Mouse (Mus musculus) right cerebral cortex, postnatal 36 days (tissue): Measurements from ENCODE around the gene Sh3bp1.

ENCODE experiments used
- DNase-seq, 2 experiments: peaks; one replicate each; pipeline ENCODE4 v3.0.0; 2022; ENCODE audit warnings: low spot score in 2 of 2, mixed read lengths in 1 of 2

Sh3bp1 gene

GRCm38 (mm10) chr15:78915660-78916017, 16.1 kb downstream of the Sh3bp1 start:
- DNase-seq: peak; percentile 64 to 78

GRCm38 (mm10) chr15:78916052-78916826, 16.7 kb downstream of the Sh3bp1 start:
- peak in 1 of 2 experiments; percentile 45 for DNase-seq

- no peak for DNase-seq
Observed at GRCm38 (mm10) chr15:78918126-78918525, 18.6 kb downstream of the Sh3bp1 start.

- no peak for DNase-seq
Observed at GRCm38 (mm10) chr15:78919914-78920313, 20.3 kb downstream of the Sh3bp1 start.

GRCm38 (mm10) chr15:78922700-78923099, 23.1 kb downstream of the Sh3bp1 start:
- DNase-seq: no peak

GRCm38 (mm10) chr15:78923585-78923984, 24.0 kb downstream of the Sh3bp1 start:
- DNase-seq: no peak

- DNase-seq: no peak
Observed at GRCm38 (mm10) chr15:78925129-78925528, 25.6 kb downstream of the Sh3bp1 start.

- DNase-seq: no peak
Observed at GRCm38 (mm10) chr15:78926021-78926919, 26.7 kb downstream of the Sh3bp1 start, which contains the start of gene Lgals1. Gene Lgals1, plus strand, starts transcription at chr15:78926725.

GRCm38 (mm10) chr15:78927021-78927787, 27.6 kb downstream of the Sh3bp1 start:
- no peak for DNase-seq

- peak in 1 of 2 experiments; percentile 44 for DNase-seq
Observed at GRCm38 (mm10) chr15:78927788-78928457, 28.4 kb downstream of the Sh3bp1 start.

GRCm38 (mm10) chr15:78928539-78928938, 29.0 kb downstream of the Sh3bp1 start:
- no peak for DNase-seq

GRCm38 (mm10) chr15:78930192-78930706, 30.7 kb downstream of the Sh3bp1 start:
- DNase-seq: no peak

GRCm38 (mm10) chr15:78930801-78931426, 31.3 kb downstream of the Sh3bp1 start:
- no peak for DNase-seq

GRCm38 (mm10) chr15:78931577-78931976, 32.0 kb downstream of the Sh3bp1 start:
- DNase-seq: no peak

GRCm38 (mm10) chr15:78934784-78935320, 35.3 kb downstream of the Sh3bp1 start, which contains the start of gene Nol12:
Gene Nol12, plus strand, starts transcription at chr15:78934933.
- peak; percentile 82 for DNase-seq

GRCm38 (mm10) chr15:78936403-78936802, 36.8 kb downstream of the Sh3bp1 start:
- DNase-seq: no peak

GRCm38 (mm10) chr15:78937311-78937710, 37.7 kb downstream of the Sh3bp1 start:
- DNase-seq: no peak

- DNase-seq: no peak
Observed at GRCm38 (mm10) chr15:78937963-78938362, 38.4 kb downstream of the Sh3bp1 start.

GRCm38 (mm10) chr15:78940325-78940724, 40.8 kb downstream of the Sh3bp1 start:
- DNase-seq: no peak

- peak; percentile 51 to 61 for DNase-seq
Observed at GRCm38 (mm10) chr15:78942663-78943062, 43.1 kb downstream of the Sh3bp1 start.
